Mouse (Mus musculus) neutrophil, adult 65 days (primary cell): Measurements from ENCODE around the gene Mtcp1. TPM values are rescaled to one million over a fixed set of nuclear protein-coding genes. Genes with fewer than 3 reads are reported as not detected.

Experiments used
- total RNA-seq: library from RNA; stranded (reverse); gene quantifications from 2 replicates; pipeline ENCODE4 v1.2.4, GENCODE M21; 2023

Gene Mtcp1
- total RNA-seq = 5.5 and 7.0 TPM in 2 replicates

DNA sequence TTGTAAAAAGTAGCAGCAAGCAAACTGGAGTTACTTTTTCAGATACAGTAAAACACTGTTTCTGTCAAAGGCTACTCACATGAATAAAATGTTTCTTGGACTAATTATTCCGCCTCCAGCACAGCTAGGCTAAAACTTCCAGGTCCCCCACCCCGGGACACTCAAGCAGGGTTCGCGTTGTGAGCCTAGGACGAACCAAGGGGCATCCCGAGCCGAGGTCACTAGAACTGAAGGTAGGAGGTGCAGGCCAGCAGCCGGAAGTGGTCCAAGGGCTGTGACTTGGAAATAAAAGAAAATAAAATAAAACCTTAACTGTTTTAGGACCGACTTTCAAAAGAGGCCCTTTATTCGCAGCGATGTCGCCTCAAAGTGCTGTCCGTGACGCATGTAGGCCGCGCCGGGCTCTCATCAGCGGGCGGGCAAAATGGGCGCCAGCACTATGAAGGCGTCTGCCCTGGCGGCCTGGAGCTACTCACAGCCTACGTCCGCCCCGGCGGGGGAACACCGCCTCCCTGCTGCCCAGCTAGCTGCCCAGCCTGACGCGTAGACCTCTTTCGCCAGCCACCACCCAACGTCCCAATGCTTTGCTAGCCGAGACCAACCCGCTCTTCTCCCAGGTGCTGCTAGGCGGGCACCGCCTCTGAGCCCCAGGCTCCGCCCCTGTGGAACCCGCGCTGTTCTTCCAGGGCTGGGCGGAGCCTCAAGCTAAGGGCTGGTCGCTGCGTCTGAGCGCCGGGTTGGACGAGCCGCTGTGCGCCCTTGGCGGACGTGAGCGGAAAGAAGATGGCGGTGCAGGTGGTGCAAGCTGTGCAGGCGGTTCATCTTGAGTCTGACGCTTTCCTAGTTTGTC, at the start of gene Mtcp1, which contains the start of the genes Cmc4 and Brcc3:
TSS of gene Mtcp1 (minus strand) at position 653 of the 850 bp plus-strand sequence.
TSS of gene Cmc4 (minus strand) at position 649 of the 850 bp plus-strand sequence.
TSS of gene Brcc3 (plus strand) at position 693 of the 850 bp plus-strand sequence.

DNA sequence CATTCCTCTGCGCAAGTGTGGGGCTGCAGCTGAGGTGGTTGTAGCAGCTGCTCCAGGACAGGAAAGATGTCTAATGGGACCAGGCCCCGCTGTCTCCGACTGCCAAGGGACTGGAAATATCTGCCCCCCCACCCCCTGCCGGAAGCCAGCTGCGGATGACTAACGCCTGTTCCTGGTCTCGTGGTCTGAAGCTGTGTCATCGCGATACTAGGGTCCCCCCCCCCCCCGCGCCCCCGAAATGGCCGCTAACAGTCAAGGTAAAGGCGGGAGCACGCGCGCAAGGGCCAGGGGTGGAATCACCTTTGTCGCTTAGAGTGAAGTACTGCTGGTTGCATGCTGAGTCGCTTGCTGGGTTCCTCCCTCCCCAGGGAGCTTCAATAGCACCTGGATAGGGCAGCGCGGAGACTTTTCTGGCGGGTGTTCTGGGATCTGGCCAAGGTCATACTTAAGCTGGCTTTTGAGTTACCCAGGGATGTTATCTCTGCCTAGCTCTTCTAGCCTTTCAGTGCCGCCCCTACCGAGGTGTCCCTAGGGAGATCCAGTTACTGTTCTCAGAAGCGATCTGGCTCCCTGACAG, 34.1 kb downstream of the Mtcp1 start, which contains the start of the genes Fundc2 and F8:
TSS of gene Fundc2 (plus strand) at position 205 of the 577 bp plus-strand sequence.
TSS of gene F8 (minus strand) at position 421 of the 577 bp plus-strand sequence.

Other genes starting within 250 kb of the Mtcp1 start
- 9.8 and 11.9 TPM in 2 replicates for gene Fundc2, start 34.2 kb downstream of the Mtcp1 start, total RNA-seq
- 0.05 and 0.28 TPM in 2 replicates for gene F8, start 34.0 kb downstream of the Mtcp1 start, total RNA-seq
- 4.1 and 4.2 TPM in 2 replicates for gene Cmc4, start within 50 bp of the Mtcp1 start, total RNA-seq
- 14.6 and 15.1 TPM in 2 replicates for gene Brcc3, start within 50 bp of the Mtcp1 start, total RNA-seq
- 54.1 and 56.1 TPM in 2 replicates for gene Vbp1, start 97.7 kb upstream of the Mtcp1 start, total RNA-seq
- not detected in 2 replicates for gene Rab39b, start 161.6 kb upstream of the Mtcp1 start, total RNA-seq